Mouse (Mus musculus): ENCODE data around the gene Zmym3. TPM values are rescaled to one million over a fixed set of nuclear protein-coding genes. Genes with fewer than 3 reads are reported as not detected.

The Zmym3 gene
- 26.8 and 27.7 TPM in 2 replicates for polyA plus RNA-seq (2015; fragmentation: Nextera tagmentation; extraction: Ambion mirVana)

- Histone ChIP-seq H3K4me3 (replicated peaks) (peak within 1 kb of the TSS; percentile 62), H3K9ac (peak within 1 kb of the TSS; percentile 53), H3K27me3 (peaks cover 12% of the 10 kb centered on the region; the same call in 1 of the 2 replicates), H3K9me3 (replicated peaks) (no peaks in the 10 kb centered on the region), H3K27ac (peak within 1 kb of the TSS; percentile 60; the same call in 1 of the 2 replicates), H3K36me3 (peaks cover 1% of the 10 kb centered on the region; the same call in 1 of the 2 replicates), H3K4me2 (peak within 1 kb of the TSS; percentile 77), H3K4me1 (peaks cover 19% of the 10 kb centered on the region)
- WGBS, result 33% methylated on average over 4 of the region's 4 CpGs
- ATAC-seq (replicated peaks; ENCODE audit: low FRiP score), result no peak
Observed at GRCm38 (mm10) chrX:101420700-101421095, at the start of gene Zmym3. Zmym3 (minus strand) TSS chrX:101420849.

GRCm38 (mm10) chrX:101451591-101451990, 30.9 kb upstream of the Zmym3 start:
- peaks cover 70% of the 10 kb centered on the region for H3K36me3 ChIP-seq
- no peak overlapping the region for H3K9ac ChIP-seq
- H3K4me1 ChIP-seq, result no peaks in the 10 kb centered on the region
- no peak overlapping the region for H3K4me2 ChIP-seq
- H3K27ac ChIP-seq, result no peak overlapping the region
- 81% methylated on average over 3 of the region's 3 CpGs for WGBS
- H3K27me3 ChIP-seq, result peaks cover 26% of the 10 kb centered on the region
- no peaks in the 10 kb centered on the region for H3K9me3 ChIP-seq (replicated peaks)
- no peak overlapping the region for H3K4me3 ChIP-seq (replicated peaks)
- no peak for ATAC-seq (replicated peaks; ENCODE audit: low FRiP score)

- Histone ChIP-seq H3K9me3 (replicated peaks) (no peaks in the 10 kb centered on the region), H3K9ac (no peak overlapping the region), H3K27ac (no peak overlapping the region), H3K36me3 (peaks cover 74% of the 10 kb centered on the region), H3K4me3 (replicated peaks) (no peak overlapping the region), H3K4me2 (no peak overlapping the region), H3K27me3 (peaks cover 26% of the 10 kb centered on the region), H3K4me1 (no peaks in the 10 kb centered on the region)
- WGBS, result 45% methylated on average over 1 of the region's 1 CpGs
- ATAC-seq (replicated peaks; ENCODE audit: low FRiP score), result no peak
Observed at GRCm38 (mm10) chrX:101451147-101451546, 30.5 kb upstream of the Zmym3 start.

- no peaks in the 10 kb centered on the region for H3K4me1 ChIP-seq
- peaks cover 29% of the 10 kb centered on the region for H3K27me3 ChIP-seq
- H3K36me3 ChIP-seq, result peaks cover 83% of the 10 kb centered on the region
- no peak within 1 kb of the TSS for H3K4me3 ChIP-seq (replicated peaks)
- no peaks in the 10 kb centered on the region for H3K9me3 ChIP-seq (replicated peaks)
- no peak within 1 kb of the TSS for H3K9ac ChIP-seq
- no peak within 1 kb of the TSS for H3K27ac ChIP-seq
- H3K4me2 ChIP-seq, result no peak within 1 kb of the TSS
- 82% methylated on average over 4 of the region's 4 CpGs for WGBS
- ATAC-seq (replicated peaks; ENCODE audit: low FRiP score), result no peak
Observed at GRCm38 (mm10) chrX:101448886-101449475, 28.3 kb upstream of the Zmym3 start, which contains the start of gene Itgb1bp2. Itgb1bp2 (plus strand) TSS chrX:101449088.

GRCm38 (mm10) chrX:101429976-101430375, 9.3 kb upstream of the Zmym3 start:
- Histone ChIP-seq H3K36me3 (peaks cover 13% of the 10 kb centered on the region; the same call in 1 of the 2 replicates), H3K4me2 (peak overlapping the region; percentile 56), H3K9ac (peak overlapping the region; percentile 71), H3K27me3 (peaks cover 7% of the 10 kb centered on the region; the same call in 1 of the 2 replicates), H3K9me3 (replicated peaks) (no peaks in the 10 kb centered on the region), H3K4me1 (peaks cover 6% of the 10 kb centered on the region; the same call in 1 of the 2 replicates), H3K27ac (peak overlapping the region; percentile 96), H3K4me3 (replicated peaks) (peak overlapping the region; percentile 60)
- WGBS, result 13% methylated on average over 14 of the region's 14 CpGs
- ATAC-seq (replicated peaks; ENCODE audit: low FRiP score), result peak; percentile 59

GRCm38 (mm10) chrX:101429142-101429949, 8.7 kb upstream of the Zmym3 start, which contains the start of gene Nono:
Nono (plus strand) TSS chrX:101429318.
- Histone ChIP-seq H3K9me3 (replicated peaks) (no peaks in the 10 kb centered on the region), H3K27me3 (peaks cover 7% of the 10 kb centered on the region; the same call in 1 of the 2 replicates), H3K36me3 (peaks cover 13% of the 10 kb centered on the region; the same call in 1 of the 2 replicates), H3K4me1 (peaks cover 6% of the 10 kb centered on the region; the same call in 1 of the 2 replicates), H3K4me3 (replicated peaks) (peak within 1 kb of the TSS; percentile 60), H3K27ac (peak within 1 kb of the TSS; percentile 96), H3K4me2 (peak within 1 kb of the TSS; percentile 56), H3K9ac (peak within 1 kb of the TSS; percentile 71)
- peak; percentile 97 for ATAC-seq (replicated peaks; ENCODE audit: low FRiP score)
- WGBS, result 18% methylated on average over 46 of the region's 51 CpGs

GRCm38 (mm10) chrX:101428785-101429141, 8.1 kb upstream of the Zmym3 start:
- ATAC-seq (replicated peaks; ENCODE audit: low FRiP score), result no peak
- 31% methylated on average over 7 of the region's 7 CpGs for whole genome bisulfite sequencing
- H3K27me3 ChIP-seq, result peaks cover 7% of the 10 kb centered on the region; the same call in 1 of the 2 replicates
- H3K4me3 ChIP-seq (replicated peaks), result peak overlapping the region; percentile 60
- H3K9ac ChIP-seq, result no peak overlapping the region
- H3K27ac ChIP-seq, result peak overlapping the region; percentile 94
- no peaks in the 10 kb centered on the region for H3K9me3 ChIP-seq (replicated peaks)
- peaks cover 6% of the 10 kb centered on the region; the same call in 1 of the 2 replicates for H3K4me1 ChIP-seq
- peaks cover 13% of the 10 kb centered on the region; the same call in 1 of the 2 replicates for H3K36me3 ChIP-seq
- H3K4me2 ChIP-seq, result peak overlapping the region; percentile 49

- H3K4me2 ChIP-seq, result no peak overlapping the region
- H3K9me3 ChIP-seq (replicated peaks), result no peaks in the 10 kb centered on the region
- H3K27ac ChIP-seq, result no peak overlapping the region
- no peak overlapping the region for H3K4me3 ChIP-seq (replicated peaks)
- peaks cover 10% of the 10 kb centered on the region; the same call in 1 of the 2 replicates for H3K27me3 ChIP-seq
- H3K9ac ChIP-seq, result no peak overlapping the region
- H3K4me1 ChIP-seq, result peaks cover 6% of the 10 kb centered on the region; the same call in 1 of the 2 replicates
- ATAC-seq (replicated peaks; ENCODE audit: low FRiP score), result no peak
- 4% methylated on average over 1 of the region's 1 CpGs for WGBS
- peaks cover 9% of the 10 kb centered on the region; the same call in 1 of the 2 replicates for H3K36me3 ChIP-seq
Observed at GRCm38 (mm10) chrX:101427774-101428173, 7.1 kb upstream of the Zmym3 start.

GRCm38 (mm10) chrX:101423462-101423861, 2.8 kb upstream of the Zmym3 start:
- no peak for ATAC-seq (replicated peaks; ENCODE audit: low FRiP score)
- Histone ChIP-seq H3K4me2 (no peak overlapping the region), H3K4me1 (peaks cover 10% of the 10 kb centered on the region), H3K36me3 (no peaks in the 10 kb centered on the region), H3K9ac (no peak overlapping the region), H3K27me3 (peaks cover 16% of the 10 kb centered on the region; the same call in 1 of the 2 replicates), H3K9me3 (replicated peaks) (no peaks in the 10 kb centered on the region), H3K27ac (no peak overlapping the region), H3K4me3 (replicated peaks) (no peak overlapping the region)
- WGBS, result 80% methylated on average over 2 of the region's 2 CpGs

- Histone ChIP-seq H3K27me3 (peaks cover 12% of the 10 kb centered on the region; the same call in 1 of the 2 replicates), H3K4me2 (peak overlapping the region; percentile 77), H3K9me3 (replicated peaks) (no peaks in the 10 kb centered on the region), H3K36me3 (peaks cover 8% of the 10 kb centered on the region), H3K4me3 (replicated peaks) (peak overlapping the region; percentile 62), H3K27ac (peak overlapping the region; percentile 62), H3K9ac (peak overlapping the region; percentile 53), H3K4me1 (peaks cover 19% of the 10 kb centered on the region)
- peak; percentile 96 for ATAC-seq (replicated peaks; ENCODE audit: low FRiP score)
- 21% methylated on average over 49 of the region's 54 CpGs for WGBS
Observed at GRCm38 (mm10) chrX:101419725-101420699, 637 bp downstream of the Zmym3 start.
